Mouse (Mus musculus): Measurements from ENCODE around the gene Nkd1. TPM values are rescaled to one million over a fixed set of nuclear protein-coding genes. Genes with fewer than 3 reads are reported as not detected.

Nkd1 gene
- total RNA-seq (2023) = not detected

DNA sequence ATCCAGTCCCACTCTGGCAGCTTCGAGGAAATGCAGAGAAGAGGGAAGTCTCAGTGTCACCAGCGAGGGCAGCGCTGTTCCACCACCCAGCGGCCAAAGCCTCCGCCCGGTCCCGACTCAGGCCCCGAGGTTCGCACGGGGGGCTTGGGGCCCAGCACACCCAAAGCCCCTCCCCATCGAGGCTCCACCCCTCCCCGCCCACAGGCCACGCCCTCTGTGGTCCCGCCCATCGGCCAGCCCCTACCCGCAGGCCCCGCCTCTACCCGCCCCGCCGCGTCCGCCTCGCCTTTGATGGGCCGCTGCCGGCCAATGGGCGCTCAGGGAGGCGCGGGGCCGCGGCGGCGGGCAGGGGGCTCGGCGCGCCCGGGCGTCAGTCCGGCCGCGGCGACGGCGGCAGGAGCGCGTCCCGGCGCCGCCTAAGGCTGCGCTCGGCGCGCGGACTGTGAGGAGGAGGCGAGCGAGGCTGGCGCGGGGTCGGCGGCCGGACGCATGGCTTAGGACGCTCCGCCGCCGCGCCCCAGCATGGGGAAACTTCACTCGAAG lies at the start of gene Nkd1:
TSS of gene Nkd1 (plus strand) at position 370 of the 543 bp plus-strand sequence.

GRCm38 (mm10) chr8:88635474-88636397 lies 114.6 kb downstream of the Nkd1 start, which contains the start of gene Snx20:
Gene Snx20 (minus strand): TSS chr8:88636128.

Other genes with a start within 250 kb of the Nkd1 start
- gene Adcy7, start 249.0 kb upstream of the Nkd1 start, total RNA-seq (2023) = 100 to 1,000 TPM; 233 to 251 TPM
- gene Brd7, start 159.2 kb upstream of the Nkd1 start, total RNA-seq (2023) = 10 to 100 TPM; 63.2 to 66.9 TPM
- gene Snx20, start 114.8 kb downstream of the Nkd1 start, total RNA-seq (2023) = 10 to 100 TPM; 62.0 to 65.8 TPM
- gene Nod2, start 126.0 kb downstream of the Nkd1 start, total RNA-seq (2023) = 1 to 10 TPM; 1.0 to 1.4 TPM
- gene Cyld, start 175.7 kb downstream of the Nkd1 start, total RNA-seq (2023) = 100 to 1,000 TPM; 112 to 127 TPM